Mouse (Mus musculus) urinary bladder, postnatal 10 days (tissue): ENCODE results near the gene Fbxl17.

Experiments
- DNase-seq: peaks from one replicate; pipeline ENCODE4 v3.0.0; 2022; ENCODE audit warnings: low spot score

The Fbxl17 gene

GRCm38 (mm10) chr17:63499636-63500155, at the start of gene Fbxl17:
TSS of gene Fbxl17 (minus strand) at chr17:63500017.
- no peak for DNase-seq

- DNase-seq, result no peak
These were observed 47.6 kb upstream of the Fbxl17 start for GRCm38 (mm10) chr17:63547465-63547864.

- no peak for DNase-seq
These were observed 34.9 kb upstream of the Fbxl17 start for GRCm38 (mm10) chr17:63534576-63535265.

- DNase-seq, result no peak
These were observed 33.4 kb upstream of the Fbxl17 start for GRCm38 (mm10) chr17:63533074-63533836.

GRCm38 (mm10) chr17:63529476-63529875, 29.7 kb upstream of the Fbxl17 start:
- no peak for DNase-seq

GRCm38 (mm10) chr17:63520691-63521090, 20.9 kb upstream of the Fbxl17 start:
- no peak for DNase-seq

- no peak for DNase-seq
These were observed 10.6 kb upstream of the Fbxl17 start for GRCm38 (mm10) chr17:63510451-63510850.

GRCm38 (mm10) chr17:63501091-63501490, 1.3 kb upstream of the Fbxl17 start:
- DNase-seq, result no peak

- DNase-seq, result peak; percentile 29
These were observed 478 bp upstream of the Fbxl17 start for GRCm38 (mm10) chr17:63500156-63500834.

- no peak for DNase-seq
These were observed 841 bp downstream of the Fbxl17 start for GRCm38 (mm10) chr17:63498717-63499635.

- no peak for DNase-seq
These were observed 1.6 kb downstream of the Fbxl17 start for GRCm38 (mm10) chr17:63498182-63498716.

GRCm38 (mm10) chr17:63497206-63497731, 2.5 kb downstream of the Fbxl17 start:
- DNase-seq, result no peak

- no peak for DNase-seq
These were observed 3.7 kb downstream of the Fbxl17 start for GRCm38 (mm10) chr17:63496153-63496552.

- DNase-seq, result no peak
These were observed 5.8 kb downstream of the Fbxl17 start for GRCm38 (mm10) chr17:63493876-63494580.

- no peak for DNase-seq
These were observed 6.5 kb downstream of the Fbxl17 start for GRCm38 (mm10) chr17:63493274-63493673.

GRCm38 (mm10) chr17:63492665-63493273, 7.0 kb downstream of the Fbxl17 start:
- DNase-seq, result no peak

- DNase-seq, result no peak
These were observed 10.3 kb downstream of the Fbxl17 start for GRCm38 (mm10) chr17:63489525-63489924.

GRCm38 (mm10) chr17:63467866-63468265, 32.0 kb downstream of the Fbxl17 start:
- no peak for DNase-seq

GRCm38 (mm10) chr17:63465239-63465638, 34.6 kb downstream of the Fbxl17 start:
- no peak for DNase-seq

GRCm38 (mm10) chr17:63462512-63462911, 37.3 kb downstream of the Fbxl17 start:
- no peak for DNase-seq
